Mouse (Mus musculus): ENCODE measurements around the gene Nos1. TPM values are rescaled to one million over a fixed set of nuclear protein-coding genes. Genes with fewer than 3 reads are reported as not detected.

The Nos1 gene
- polyA plus RNA-seq, 1 experiment from 2014 or later, result 0.02 TPM

- no peaks in the 10 kb centered on the region for H3K9me3 ChIP-seq (replicated peaks)
- H3K4me3 ChIP-seq, result peak within 1 kb of the TSS; percentile 89
- peaks cover 28% of the 10 kb centered on the region for H3K36me3 ChIP-seq
- peak within 1 kb of the TSS; percentile 75 for H3K27ac ChIP-seq
- WGBS (ENCODE audit: insufficient replicate concordance), result under 1% methylated on average over 70 of the region's 88 CpGs
- H3K4me1 ChIP-seq, result peaks cover 41% of the 10 kb centered on the region
- H3K27me3 ChIP-seq (replicated peaks), result peaks cover 13% of the 10 kb centered on the region; the same call in 1 of the 2 replicates
- peak; percentile 88 for ATAC-seq
- peak within 1 kb of the TSS; percentile 84 for H3K9ac ChIP-seq
- peak within 1 kb of the TSS; percentile 98 for H3K4me2 ChIP-seq
Measured at GRCm38 (mm10) chr5:117976657-117977500, 196.0 kb downstream of the Nos1 start, which contains the start of gene Fbxo21. Gene Fbxo21 (plus strand): TSS chr5:117976730.

DNA sequence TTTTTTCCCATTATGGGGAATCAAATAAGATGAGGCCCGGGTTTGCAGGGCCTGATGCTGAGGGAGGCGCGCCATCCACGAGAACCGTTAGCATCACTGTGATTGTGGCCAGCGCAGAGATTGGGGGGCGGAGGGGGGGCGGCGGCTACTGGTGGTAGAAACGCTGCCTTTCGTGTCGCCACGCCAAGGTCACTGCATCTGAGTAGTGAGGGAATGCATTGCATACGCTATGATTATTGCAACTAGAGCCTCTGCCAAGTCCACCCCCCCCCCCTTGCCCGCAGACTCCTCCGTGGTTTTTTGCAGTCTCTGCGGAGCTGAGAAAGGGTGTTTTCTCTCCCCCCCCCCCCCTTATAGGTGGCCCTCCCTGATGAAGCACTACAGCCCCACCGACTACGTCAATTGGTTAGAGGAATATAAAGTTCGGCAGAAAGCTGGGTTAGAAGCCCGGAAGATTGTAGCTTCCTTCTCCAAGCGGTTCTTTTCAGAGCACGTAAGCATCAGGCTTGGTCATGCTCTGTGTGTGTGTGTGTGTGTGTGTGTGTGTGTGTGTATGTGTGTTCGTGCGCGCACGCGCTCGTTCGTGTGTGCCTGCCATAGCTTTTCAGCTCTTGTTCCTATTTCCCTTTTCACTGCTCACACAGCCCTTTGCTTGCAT is 196.8 kb downstream of the Nos1 start:
- H3K4me1 ChIP-seq, result peaks cover 41% of the 10 kb centered on the region
- H3K9me3 ChIP-seq (replicated peaks), result no peaks in the 10 kb centered on the region
- 22% methylated on average over 30 of the region's 30 CpGs for WGBS (ENCODE audit: insufficient replicate concordance)
- H3K27me3 ChIP-seq (replicated peaks), result peaks cover 13% of the 10 kb centered on the region; the same call in 1 of the 2 replicates
- peak overlapping the region; percentile 98 for H3K4me2 ChIP-seq
- H3K36me3 ChIP-seq, result peaks cover 36% of the 10 kb centered on the region
- H3K27ac ChIP-seq, result peak overlapping the region; percentile 31; the same call in 1 of the 2 replicates
- no peak for ATAC-seq
- peak overlapping the region; percentile 84 for H3K9ac ChIP-seq
- peak overlapping the region; percentile 89 for H3K4me3 ChIP-seq

DNA sequence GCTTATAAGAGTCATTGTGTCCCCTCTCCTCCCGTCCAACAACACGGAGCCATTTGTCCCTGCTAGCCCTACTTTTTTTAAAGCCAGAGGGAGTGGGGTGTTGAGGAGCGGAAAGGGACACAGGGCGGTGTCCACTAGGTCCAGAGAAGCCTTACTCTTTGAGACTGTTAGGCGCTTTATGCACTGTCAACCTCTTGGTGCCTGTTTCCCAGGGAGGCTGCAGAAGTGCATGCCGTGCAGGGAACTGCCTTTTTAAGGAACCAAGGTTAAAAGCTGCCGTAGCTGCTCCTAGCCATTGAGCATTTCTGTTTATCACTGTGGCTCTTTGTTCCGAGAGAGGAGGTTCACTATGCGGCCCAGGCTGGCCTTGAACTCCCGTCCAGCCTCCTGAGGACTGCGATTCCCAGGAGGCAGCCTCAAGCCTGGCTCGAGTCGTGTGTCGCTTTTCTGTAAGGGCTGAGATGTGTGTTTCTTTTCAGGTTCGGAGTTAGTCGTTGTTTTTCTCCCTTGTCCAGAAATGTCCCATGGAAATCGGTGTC is 197.4 kb downstream of the Nos1 start:
- Histone ChIP-seq H3K4me2 (peak overlapping the region; percentile 98), H3K27me3 (replicated peaks) (peaks cover 13% of the 10 kb centered on the region; the same call in 1 of the 2 replicates), H3K4me1 (peaks cover 41% of the 10 kb centered on the region), H3K9me3 (replicated peaks) (no peaks in the 10 kb centered on the region), H3K36me3 (peaks cover 42% of the 10 kb centered on the region), H3K27ac (peak overlapping the region; percentile 31), H3K9ac (peak overlapping the region; percentile 13; the same call in 1 of the 2 replicates), H3K4me3 (peak overlapping the region; percentile 89)
- ATAC-seq, result no peak
- WGBS (ENCODE audit: insufficient replicate concordance), result 69% methylated on average over 17 of the region's 17 CpGs

- Histone ChIP-seq H3K27ac (0 out of 2 replicates have a peak overlapping the region, but pooled peaks have one; percentile 31), H3K4me2 (peak overlapping the region; percentile 98; the same call in 1 of the 2 replicates)
- ATAC-seq, result no peak
Measured at GRCm38 (mm10) chr5:117979082-117979481, 198.2 kb downstream of the Nos1 start.

DNA sequence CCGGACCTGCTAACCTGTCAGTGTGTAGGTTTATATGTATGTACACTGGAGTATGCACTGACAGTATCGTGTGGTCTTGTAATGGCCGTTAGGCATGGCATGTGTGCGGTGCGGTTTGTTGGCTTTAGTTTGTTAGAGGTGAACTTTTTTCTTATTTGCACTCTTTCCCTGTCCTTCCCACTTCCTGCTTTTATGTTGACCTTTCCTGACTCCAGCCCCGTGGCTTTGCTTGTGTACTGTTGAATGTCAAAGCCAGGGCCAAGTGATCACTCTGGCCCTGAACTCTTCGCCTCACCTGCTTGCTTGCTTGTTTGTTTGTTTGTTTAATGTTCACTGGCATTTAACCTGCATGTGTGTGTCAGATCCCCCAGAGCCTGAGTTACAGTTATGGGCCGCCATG is 200.1 kb downstream of the Nos1 start:
- H3K9me3 ChIP-seq (replicated peaks), result no peaks in the 10 kb centered on the region
- H3K4me1 ChIP-seq, result peaks cover 52% of the 10 kb centered on the region
- peaks cover 60% of the 10 kb centered on the region for H3K36me3 ChIP-seq
- peaks cover 6% of the 10 kb centered on the region; the same call in 1 of the 2 replicates for H3K27me3 ChIP-seq (replicated peaks)
- no peak overlapping the region for H3K4me2 ChIP-seq
- WGBS (ENCODE audit: insufficient replicate concordance), result 82% methylated on average over 8 of the region's 8 CpGs
- ATAC-seq, result no peak
- H3K4me3 ChIP-seq, result no peak overlapping the region
- H3K27ac ChIP-seq, result no peak overlapping the region
- H3K9ac ChIP-seq, result no peak overlapping the region

More at GRCm38 (mm10) chr5:117979082-117979481, 198.2 kb downstream of the Nos1 start:
- Histone ChIP-seq H3K36me3 (peaks cover 50% of the 10 kb centered on the region), H3K4me3 (no peak overlapping the region), H3K9ac (no peak overlapping the region), H3K9me3 (replicated peaks) (no peaks in the 10 kb centered on the region), H3K27me3 (replicated peaks) (peaks cover 13% of the 10 kb centered on the region; the same call in 1 of the 2 replicates), H3K4me1 (peaks cover 41% of the 10 kb centered on the region)
- WGBS (ENCODE audit: insufficient replicate concordance), result 70% methylated on average over 5 of the region's 5 CpGs

DNA sequence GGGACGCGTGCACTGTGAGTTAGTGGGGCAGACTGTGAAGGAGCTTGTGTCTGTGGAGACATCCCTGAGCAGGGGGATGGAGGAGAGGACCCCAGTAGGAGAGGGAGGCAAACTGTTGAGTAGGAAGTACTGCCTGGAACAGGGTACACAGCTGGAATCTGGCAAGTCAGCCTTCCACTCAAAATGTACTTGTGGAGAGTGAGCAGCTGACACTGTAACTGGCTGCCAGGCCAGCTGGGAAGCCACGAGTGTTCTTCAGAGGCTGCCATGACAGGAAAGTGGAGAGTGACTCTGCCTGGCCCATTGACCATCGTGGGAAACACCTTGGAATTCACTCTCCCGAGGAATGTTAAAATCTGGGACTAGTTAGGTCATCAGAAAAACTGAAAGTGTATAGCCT is 201.1 kb downstream of the Nos1 start:
- H3K9me3 ChIP-seq (replicated peaks), result no peaks in the 10 kb centered on the region
- no peak overlapping the region for H3K27ac ChIP-seq
- peaks cover 6% of the 10 kb centered on the region; the same call in 1 of the 2 replicates for H3K27me3 ChIP-seq (replicated peaks)
- peaks cover 45% of the 10 kb centered on the region for H3K4me1 ChIP-seq
- no peak overlapping the region for H3K4me3 ChIP-seq
- 76% methylated on average over 5 of the region's 5 CpGs for WGBS (ENCODE audit: insufficient replicate concordance)
- peaks cover 71% of the 10 kb centered on the region for H3K36me3 ChIP-seq
- H3K9ac ChIP-seq, result no peak overlapping the region
- ATAC-seq, result no peak
- no peak overlapping the region for H3K4me2 ChIP-seq

- Histone ChIP-seq H3K4me2 (no peak overlapping the region), H3K9me3 (replicated peaks) (no peaks in the 10 kb centered on the region), H3K4me1 (peaks cover 12% of the 10 kb centered on the region), H3K36me3 (peaks cover 86% of the 10 kb centered on the region), H3K27me3 (replicated peaks) (no peaks in the 10 kb centered on the region), H3K27ac (no peak overlapping the region), H3K4me3 (no peak overlapping the region), H3K9ac (no peak overlapping the region)
- peak; percentile 23; the same call in 1 of the 2 replicates for ATAC-seq
- 78% methylated on average over 4 of the region's 4 CpGs for WGBS (ENCODE audit: insufficient replicate concordance)
Measured at GRCm38 (mm10) chr5:117986327-117986726, 205.5 kb downstream of the Nos1 start.

GRCm38 (mm10) chr5:117987891-117988290 is 207.1 kb downstream of the Nos1 start:
- 76% methylated on average over 3 of the region's 3 CpGs for WGBS (ENCODE audit: insufficient replicate concordance)
- Histone ChIP-seq H3K4me1 (peaks cover 11% of the 10 kb centered on the region; the same call in 1 of the 2 replicates), H3K9me3 (replicated peaks) (no peaks in the 10 kb centered on the region), H3K27me3 (replicated peaks) (no peaks in the 10 kb centered on the region), H3K4me2 (no peak overlapping the region), H3K36me3 (peaks cover 85% of the 10 kb centered on the region), H3K27ac (no peak overlapping the region), H3K4me3 (no peak overlapping the region), H3K9ac (no peak overlapping the region)
- ATAC-seq, result no peak

- ATAC-seq, result no peak
- Histone ChIP-seq H3K4me2 (no peak overlapping the region), H3K36me3 (peaks cover 84% of the 10 kb centered on the region), H3K27ac (no peak overlapping the region), H3K4me1 (peaks cover 11% of the 10 kb centered on the region; the same call in 1 of the 2 replicates), H3K9me3 (replicated peaks) (no peaks in the 10 kb centered on the region), H3K4me3 (no peak overlapping the region), H3K27me3 (replicated peaks) (no peaks in the 10 kb centered on the region), H3K9ac (no peak overlapping the region)
- 83% methylated on average over 9 of the region's 9 CpGs for WGBS (ENCODE audit: insufficient replicate concordance)
Measured at GRCm38 (mm10) chr5:117988367-117988766, 207.5 kb downstream of the Nos1 start.

GRCm38 (mm10) chr5:117989773-117990172 is 208.9 kb downstream of the Nos1 start:
- Histone ChIP-seq H3K4me3 (no peak overlapping the region), H3K9me3 (replicated peaks) (no peaks in the 10 kb centered on the region), H3K4me2 (no peak overlapping the region), H3K36me3 (peaks cover 89% of the 10 kb centered on the region), H3K9ac (no peak overlapping the region), H3K4me1 (peaks cover 9% of the 10 kb centered on the region; the same call in 1 of the 2 replicates), H3K27me3 (replicated peaks) (no peaks in the 10 kb centered on the region), H3K27ac (no peak overlapping the region)
- no peak for ATAC-seq
- WGBS (ENCODE audit: insufficient replicate concordance), result 72% methylated on average over 6 of the region's 6 CpGs

DNA sequence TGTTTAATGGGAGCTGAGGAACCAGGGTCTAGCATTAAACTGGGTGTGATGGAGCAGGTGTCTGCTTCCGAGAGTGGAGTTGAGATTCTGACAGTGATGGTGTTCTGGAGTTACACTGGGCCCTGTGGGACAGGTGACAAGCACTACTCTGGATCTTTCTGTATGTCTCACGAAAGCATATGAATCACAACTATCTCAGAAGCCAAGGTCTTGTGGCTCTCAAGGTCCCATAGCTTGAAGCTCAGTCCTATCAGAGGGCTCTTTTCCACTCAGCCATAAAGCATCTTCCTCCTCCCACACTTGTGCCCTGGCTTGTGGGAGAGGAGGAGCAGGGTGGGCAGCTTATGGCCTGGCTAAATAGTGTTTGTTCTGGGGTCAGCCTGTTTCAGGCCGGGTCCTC is 210.1 kb downstream of the Nos1 start:
- H3K4me1 ChIP-seq, result no peaks in the 10 kb centered on the region
- H3K4me3 ChIP-seq, result no peak overlapping the region
- H3K9me3 ChIP-seq (replicated peaks), result no peaks in the 10 kb centered on the region
- no peak overlapping the region for H3K9ac ChIP-seq
- H3K27me3 ChIP-seq (replicated peaks), result no peaks in the 10 kb centered on the region
- no peak overlapping the region for H3K4me2 ChIP-seq
- peaks cover 92% of the 10 kb centered on the region for H3K36me3 ChIP-seq
- ATAC-seq, result no peak
- H3K27ac ChIP-seq, result no peak overlapping the region
- 70% methylated on average over 3 of the region's 3 CpGs for WGBS (ENCODE audit: insufficient replicate concordance)

All from liver, embryonic 12.5 days (tissue).